Mouse (Mus musculus) cortical plate, adult 2 months (tissue): ENCODE measurements around the gene Whrn.

Experiments
- CTCF ChIP-seq: fragments of 200-500 bp; IDR thresholded peaks from 2 replicates; pipeline ENCODE4 v1.5.1; 2011; ENCODE audit warnings: mild to moderate bottlenecking, control low read depth, low read length; ENCODE audit not compliant: insufficient read depth; ENCODE audit errors: extremely low read depth
- POLR2A ChIP-seq: fragments of 200-500 bp; IDR thresholded peaks from 2 replicates; pipeline ENCODE4 v1.6.1; 2011; ENCODE audit warnings: mild to moderate bottlenecking, low read length, control low read depth; ENCODE audit not compliant: insufficient read depth; ENCODE audit errors: extremely low read depth

GRCm38 (mm10) chr4:63408247-63408646 is 87.5 kb downstream of the Whrn start:
- TF ChIP-seq CTCF (no peak), POLR2A (no peak)
